Mouse (Mus musculus): ENCODE measurements around the gene Pop5.

The Pop5 gene

DNA sequence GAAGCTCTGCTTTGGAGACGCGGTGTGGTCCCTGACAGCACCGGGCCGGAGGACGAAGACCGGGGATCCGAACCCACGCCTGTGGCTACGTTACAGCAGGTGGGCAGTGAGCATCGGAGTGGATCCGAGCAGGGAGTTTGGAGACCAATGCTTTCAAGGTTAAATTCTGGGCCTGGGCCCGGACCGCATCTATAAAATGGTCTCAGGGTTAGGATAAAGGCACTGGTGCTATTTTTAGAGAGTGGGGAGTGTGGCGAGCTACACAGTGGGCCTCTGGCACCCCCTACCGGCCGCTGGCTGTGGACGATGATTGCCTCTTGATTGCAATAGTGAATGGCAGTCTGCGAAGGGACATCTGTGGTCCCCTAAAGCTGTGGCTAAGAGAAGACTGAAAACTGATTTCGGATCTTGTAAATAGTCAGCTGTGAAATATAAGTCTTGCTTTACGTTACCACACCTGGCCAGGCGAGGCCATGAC, at the start of gene Pop5:
Gene Pop5 (plus strand): TSS at position 51 of the 478 bp plus-strand sequence.
- CTCF ChIA-PET: interaction anchor here (0.5 to 1.4 kb wide), 2 partner anchors 11 to 74 kb away, joined by 3 read pairs; no protein-coding TSS in a partner anchor

- CTCF ChIA-PET: no interaction called here
These were observed 49.1 kb upstream of the Pop5 start for GRCm38 (mm10) chr5:115186371-115187073.

DNA sequence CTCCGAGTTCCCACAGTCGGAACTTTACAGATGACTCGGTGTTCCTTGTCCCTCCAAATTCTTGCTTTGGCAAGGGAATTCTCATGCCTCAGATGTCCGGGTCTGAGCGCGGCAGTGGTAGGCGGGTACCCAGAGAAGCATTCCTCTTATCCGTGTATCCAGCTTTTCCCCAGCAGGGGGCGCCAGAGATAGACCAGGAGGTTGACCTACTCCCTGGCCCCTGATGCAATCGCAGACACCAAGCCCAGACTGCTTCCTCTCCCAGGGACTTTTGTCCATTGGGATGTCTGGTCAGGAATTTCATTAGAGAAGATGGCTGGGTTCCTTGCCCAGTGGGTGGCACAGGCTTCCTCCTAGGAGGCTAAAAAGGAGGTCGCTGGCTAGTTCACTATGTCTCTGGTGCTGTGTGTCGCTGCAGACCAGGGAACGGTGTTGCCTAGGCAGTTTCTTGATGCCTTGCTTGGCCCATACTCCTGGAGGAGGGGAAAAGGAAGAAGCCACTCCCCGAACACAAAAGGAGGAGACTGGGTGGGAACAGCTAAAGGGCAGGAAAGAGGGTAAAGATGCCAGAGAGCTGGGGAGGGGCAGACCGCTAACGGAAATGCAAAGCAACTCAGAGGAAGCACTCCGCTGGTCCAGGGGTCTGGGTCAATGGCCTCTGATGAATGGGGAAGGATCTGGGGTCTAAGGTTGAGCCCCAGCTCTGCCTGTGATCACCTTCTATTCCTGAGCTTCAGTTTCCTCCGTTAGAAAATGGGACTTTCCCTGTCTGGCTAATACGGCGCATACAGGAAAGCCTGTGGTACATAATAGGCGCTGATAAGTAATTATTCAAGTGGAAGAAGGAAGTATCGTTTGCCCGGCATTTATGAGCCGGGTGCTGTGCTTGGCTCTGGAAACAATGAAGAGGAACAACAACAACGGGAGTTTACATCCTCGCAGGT, 48.2 kb upstream of the Pop5 start:
- CTCF ChIA-PET: interaction anchor here (1.2 kb wide), 1 partner anchor 30 kb away, joined by 3 read pairs; the partner anchor contains the start of gene Mlec

DNA sequence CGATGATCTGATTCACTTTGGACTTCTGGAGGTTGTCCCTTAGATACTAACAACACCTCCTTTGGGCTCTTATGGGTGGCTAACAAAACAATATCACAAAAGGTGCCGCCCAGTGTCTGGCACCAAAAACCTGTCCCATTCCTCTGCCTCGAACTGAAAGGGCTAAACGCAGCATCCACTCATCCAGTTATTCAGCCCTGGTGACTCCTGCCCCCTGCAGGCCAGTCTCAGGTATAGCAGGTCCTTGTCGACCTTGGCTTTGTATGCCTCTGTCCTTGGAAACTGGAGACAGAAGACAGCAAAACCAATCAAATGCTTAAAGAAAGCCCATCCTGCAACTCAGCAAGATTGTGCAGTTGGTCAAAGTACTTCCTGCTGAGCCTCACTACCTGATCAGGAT, 46.8 kb upstream of the Pop5 start:
- CTCF ChIA-PET: interaction anchor here (0.7 to 1.6 kb wide), 4 partner anchors 16 to 64 kb away, joined by 3 to 8 read pairs (median 6); partner anchors contain the start of gene Mlec

DNA sequence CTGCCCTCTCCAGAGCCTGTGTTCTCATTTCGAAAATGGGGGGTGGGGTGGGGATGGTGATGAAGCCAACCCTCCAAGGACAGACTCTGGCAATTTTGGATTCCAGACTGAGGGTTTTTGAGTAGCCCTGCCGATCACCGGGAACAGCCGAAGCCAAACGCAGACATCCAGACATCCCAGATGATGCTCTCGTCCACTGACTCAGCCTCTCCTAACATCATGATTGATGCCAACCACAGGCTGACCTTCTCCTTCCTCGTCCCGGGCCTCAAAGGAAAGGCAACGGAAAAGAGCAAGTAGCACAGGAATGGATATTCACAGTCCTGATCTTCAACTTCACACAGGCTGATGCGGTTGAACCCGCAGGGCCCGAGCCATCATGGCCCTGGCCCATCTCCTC, 45.6 kb upstream of the Pop5 start:
- CTCF ChIA-PET: interaction anchor here (0.7 kb wide), 1 partner anchor 65 kb away, joined by 3 read pairs; no protein-coding TSS in a partner anchor

DNA sequence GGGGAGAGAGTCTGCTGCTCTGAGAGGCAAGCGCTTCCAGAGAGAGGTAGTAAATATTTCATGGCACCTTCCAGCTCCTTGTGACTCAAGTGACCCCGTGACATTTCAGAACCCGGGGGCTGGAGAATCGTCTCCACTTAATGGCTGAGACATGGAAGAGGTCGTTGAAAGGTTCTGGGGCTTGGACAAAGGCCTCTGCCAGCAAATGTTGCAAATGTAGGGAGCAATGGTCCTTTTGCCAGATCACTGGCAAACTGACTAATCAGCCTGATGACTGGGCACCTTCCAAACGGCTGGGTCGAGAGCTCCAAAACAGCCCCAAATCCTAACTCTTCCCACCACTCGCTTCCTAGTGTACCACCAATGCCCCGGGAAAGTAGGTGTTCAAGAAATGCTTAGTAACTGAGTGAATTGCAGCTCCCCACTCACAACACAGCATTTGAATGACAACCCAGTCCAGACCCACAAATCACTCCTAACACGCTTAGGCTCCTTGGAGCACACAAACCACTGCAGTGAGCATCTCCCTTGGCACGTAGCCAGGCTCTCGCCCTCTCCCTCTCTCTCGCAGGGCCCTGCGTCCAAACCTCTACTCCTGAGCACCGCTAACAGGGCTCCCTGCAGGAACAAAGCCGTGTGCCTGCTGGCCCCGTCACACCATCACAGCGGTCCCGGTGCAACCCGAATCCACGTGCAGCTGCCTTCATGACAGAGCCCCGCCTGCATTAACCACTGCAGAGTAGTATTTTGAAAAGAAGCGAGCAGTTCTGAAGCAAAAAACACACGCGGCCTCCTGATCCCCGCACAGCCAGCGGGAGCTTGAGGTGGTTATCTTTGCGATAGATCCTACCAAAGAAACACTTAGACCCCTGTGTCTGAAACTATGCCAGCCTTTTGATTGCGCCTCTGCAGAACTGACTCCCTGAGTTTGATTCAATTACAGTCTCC, 43.5 kb upstream of the Pop5 start:
- CTCF ChIA-PET: interaction anchor here (0.5 to 0.6 kb wide), 3 partner anchors 35 to 85 kb away, joined by 3 to 5 read pairs (median 5); no protein-coding TSS in a partner anchor

DNA sequence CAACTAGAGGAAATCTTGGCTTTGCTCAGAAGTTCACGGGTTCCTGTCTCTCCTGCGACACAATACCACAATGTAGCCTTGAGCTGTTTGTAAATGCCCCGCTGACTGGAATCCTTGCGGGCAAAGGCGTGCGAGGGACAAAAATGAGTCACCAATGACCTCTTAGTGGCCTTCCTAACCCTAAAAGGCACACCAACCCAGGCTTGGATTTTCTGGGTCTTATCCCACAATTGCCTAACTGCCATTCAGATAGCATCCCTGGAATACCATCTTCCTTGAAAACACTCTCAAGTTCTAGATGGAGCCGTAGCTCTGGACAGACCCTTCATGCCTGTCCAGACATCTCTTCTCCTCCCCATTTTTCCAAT, 42.8 kb upstream of the Pop5 start:
- CTCF ChIA-PET: interaction anchor here (0.5 to 0.6 kb wide), 2 partner anchors 34 to 85 kb away, joined by 3 to 5 read pairs; no protein-coding TSS in a partner anchor

DNA sequence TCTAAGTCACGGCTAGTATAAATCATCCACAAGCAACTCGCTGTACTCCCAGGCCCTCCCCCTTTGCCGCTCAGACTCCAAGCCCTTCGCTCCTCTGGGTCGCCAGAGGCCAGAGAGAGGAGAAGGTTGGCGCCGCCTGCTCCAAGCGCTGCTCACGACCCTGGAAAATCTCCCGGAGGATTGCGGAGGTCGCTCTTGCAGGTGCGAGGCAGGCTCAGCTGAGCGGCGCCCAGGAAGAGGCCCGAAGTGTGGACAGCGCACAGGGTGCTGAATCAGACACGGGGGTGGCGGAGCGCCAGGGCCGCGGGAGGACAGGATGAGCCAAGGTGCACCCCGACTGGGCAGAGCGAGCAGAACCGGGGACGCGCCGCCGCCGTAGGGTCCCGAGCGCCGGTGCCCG, 42.4 kb upstream of the Pop5 start:
- CTCF ChIA-PET: no interaction called here

DNA sequence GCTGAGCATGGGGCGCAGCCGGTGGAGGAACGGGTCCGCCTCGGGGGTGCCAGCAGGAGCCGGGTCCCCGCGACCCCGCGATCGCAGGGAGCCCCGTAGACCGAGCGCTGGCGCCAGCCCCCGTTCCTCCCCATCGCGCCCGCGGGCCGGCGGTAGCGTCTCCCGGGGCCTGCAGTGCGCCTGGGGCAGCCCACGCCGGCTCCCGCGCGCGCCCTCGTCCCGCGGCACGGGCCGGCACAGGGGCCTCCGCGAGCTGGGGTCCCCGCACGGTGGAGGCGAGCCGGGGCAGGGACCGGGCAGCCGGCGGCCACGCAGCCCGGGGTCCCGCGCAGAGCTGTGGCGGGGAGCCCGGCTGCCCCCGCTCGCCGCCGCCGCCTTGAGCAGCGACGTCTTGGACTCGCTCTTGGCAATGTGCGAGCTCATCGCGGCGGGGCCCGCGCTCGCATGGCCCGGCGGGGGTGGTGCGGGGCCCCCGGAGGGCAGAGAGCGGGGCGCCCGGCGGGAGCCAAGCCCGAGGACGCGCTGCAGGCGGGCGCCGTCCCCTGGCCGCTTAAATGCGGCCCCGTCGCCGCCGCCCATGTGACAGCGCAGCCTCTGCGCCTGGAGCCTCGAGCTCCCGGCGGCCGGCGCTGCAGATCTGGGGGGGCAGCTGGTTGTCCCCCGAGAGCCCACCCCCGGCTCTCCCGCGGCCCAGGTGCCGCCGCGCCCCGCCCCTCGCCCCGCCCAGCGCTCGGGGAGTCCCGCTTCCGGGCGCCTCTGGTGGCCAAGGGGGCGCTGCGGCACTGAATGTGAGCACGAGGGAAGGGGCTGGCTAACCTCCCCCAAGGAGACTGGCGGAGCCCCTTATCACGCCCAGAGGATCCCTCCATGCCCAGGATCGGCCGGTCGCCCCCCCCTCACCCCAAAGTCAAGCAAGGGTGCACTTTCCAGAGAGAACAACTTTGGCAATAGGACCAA, 41.7 kb upstream of the Pop5 start, which contains the start of gene Cabp1:
Gene Cabp1 (minus strand): TSS at position 713 of the 957 bp plus-strand sequence.
- CTCF ChIA-PET: no interaction called here

GRCm38 (mm10) chr5:115194626-115195221, 40.9 kb upstream of the Pop5 start:
- CTCF ChIA-PET: no interaction called here

DNA sequence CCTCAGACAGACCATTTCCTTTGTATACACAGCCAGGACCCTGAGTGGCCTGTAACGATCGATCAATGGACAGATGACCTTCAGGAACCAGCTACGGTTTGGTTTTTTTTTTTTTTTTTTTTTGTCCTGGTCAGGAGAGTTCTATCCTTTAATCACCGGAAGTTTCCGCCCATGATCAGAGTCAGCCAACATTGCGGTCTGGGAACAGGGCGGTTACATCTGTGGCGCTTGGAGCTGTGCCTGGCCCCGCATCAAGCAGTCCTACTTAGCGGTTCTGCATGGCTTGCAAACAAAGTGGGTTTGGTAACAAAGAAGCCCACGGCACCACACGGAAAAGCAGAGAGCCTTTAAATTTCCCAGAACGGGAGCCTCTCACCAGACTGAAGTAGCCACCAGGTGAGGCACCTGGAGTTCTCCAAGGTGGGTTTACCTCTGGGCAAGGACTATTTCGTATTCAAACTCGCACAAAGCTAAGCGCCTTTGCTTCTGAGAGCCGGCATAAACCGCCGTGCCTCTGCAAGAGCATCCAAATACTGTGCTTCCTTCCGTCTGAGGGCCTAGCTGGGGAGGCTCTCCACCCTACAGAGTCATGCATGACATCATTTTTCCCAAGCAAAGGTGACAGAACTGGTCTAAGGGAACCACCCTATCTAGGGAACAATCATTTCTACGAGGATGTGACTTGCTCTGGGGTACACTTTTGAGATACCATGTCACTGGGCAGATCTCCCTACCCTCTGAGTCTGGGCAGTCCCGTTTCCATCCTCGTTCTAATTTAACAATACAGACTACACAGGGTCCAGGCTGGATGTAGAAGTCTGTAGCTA, 31.7 kb upstream of the Pop5 start:
- CTCF ChIA-PET: interaction anchor here (0.7 to 1.1 kb wide), 2 partner anchors 15 to 46 kb away, joined by 3 to 4 read pairs; partner anchors contain the start of gene Mlec

GRCm38 (mm10) chr5:115204562-115205311, 30.9 kb upstream of the Pop5 start:
- CTCF ChIA-PET: interaction anchor here (0.7 to 1.1 kb wide), 2 partner anchors 16 to 614 kb away, joined by 4 read pairs; no protein-coding TSS in a partner anchor

GRCm38 (mm10) chr5:115207244-115207643, 28.4 kb upstream of the Pop5 start:
- CTCF ChIA-PET: interaction anchor here (0.5 kb wide), 1 partner anchor 245 kb away, joined by 3 read pairs; no protein-coding TSS in a partner anchor

GRCm38 (mm10) chr5:115207892-115208291, 27.7 kb upstream of the Pop5 start:
- CTCF ChIA-PET: interaction anchor here (0.6 to 0.7 kb wide), 2 partner anchors 76 to 254 kb away, joined by 9 to 11 read pairs; no protein-coding TSS in a partner anchor

DNA sequence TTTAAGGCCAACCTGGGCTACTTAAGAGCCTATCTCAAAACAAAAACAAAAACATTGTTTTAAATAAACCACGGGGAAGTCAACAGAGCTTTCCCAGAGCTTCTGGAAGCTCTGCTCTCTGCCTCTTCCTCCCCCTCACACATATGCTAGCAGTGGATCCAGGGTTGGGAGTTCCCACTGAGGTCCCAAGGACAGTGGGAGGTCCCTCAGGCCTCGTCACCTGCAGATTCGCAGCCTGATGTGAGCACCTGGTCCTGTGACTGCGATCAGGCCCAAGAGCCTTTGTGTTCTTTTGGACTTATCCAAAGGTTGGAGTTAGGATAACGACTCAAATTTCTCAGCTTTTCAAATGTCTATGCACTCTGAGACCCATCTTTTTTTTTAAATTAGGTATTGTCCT, 27.0 kb upstream of the Pop5 start:
- CTCF ChIA-PET: interaction anchor here (0.6 kb wide), 1 partner anchor 254 kb away, joined by 11 read pairs; no protein-coding TSS in a partner anchor

DNA sequence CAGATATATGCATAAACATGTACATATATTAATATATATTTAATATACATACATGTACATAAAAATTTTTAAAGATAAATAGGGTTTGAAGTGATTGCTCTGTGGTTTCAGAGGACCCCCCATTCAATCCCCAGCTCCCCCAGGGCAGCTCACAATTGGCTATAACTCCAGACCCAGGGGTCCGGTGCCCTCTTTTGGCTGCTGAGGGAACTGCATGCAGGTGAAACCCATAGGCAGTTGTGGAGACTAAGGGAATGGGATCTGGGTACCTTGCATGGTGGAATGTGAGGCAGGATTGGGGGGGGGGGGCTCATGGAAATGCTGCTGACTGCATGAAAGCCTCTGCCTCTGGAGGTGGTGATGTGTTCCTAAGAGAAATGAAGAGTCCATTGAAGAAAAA, 25.3 kb upstream of the Pop5 start:
- CTCF ChIA-PET: interaction anchor here (0.6 to 0.7 kb wide), 4 partner anchors 12 to 563 kb away, joined by 4 to 18 read pairs (median 10); no protein-coding TSS in a partner anchor

DNA sequence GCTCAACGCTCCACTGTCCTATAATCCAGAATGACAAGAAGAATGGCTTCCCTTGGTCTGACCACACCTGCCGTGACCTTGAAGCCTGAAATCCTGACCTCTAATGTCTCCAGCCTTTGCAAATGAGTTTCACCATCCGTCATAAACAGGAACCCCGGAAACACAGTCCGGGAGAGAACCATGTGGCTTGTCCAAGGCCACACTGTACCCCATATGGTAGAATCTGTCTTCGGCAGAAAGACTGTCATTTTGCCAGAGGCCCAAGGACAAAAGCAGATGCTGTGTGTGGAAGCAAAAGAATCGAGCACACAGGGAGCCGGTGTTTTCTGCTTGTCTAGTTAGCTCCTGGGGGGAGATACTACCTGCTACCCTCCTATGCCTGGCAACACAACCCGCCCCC, 23.2 kb upstream of the Pop5 start:
- CTCF ChIA-PET: no interaction called here
